Mouse (Mus musculus): Measurements from ENCODE around the gene Shmt2. TPM values are rescaled to one million over a fixed set of nuclear protein-coding genes. Genes with fewer than 3 reads are reported as not detected.
A peak's percentile ranks its signal among the peaks of the same experiment; 100 is the strongest.

Gene Shmt2
- 171 and 198 TPM in 2 replicates for polyA plus RNA-seq (2012; rRNA removed)

DNA sequence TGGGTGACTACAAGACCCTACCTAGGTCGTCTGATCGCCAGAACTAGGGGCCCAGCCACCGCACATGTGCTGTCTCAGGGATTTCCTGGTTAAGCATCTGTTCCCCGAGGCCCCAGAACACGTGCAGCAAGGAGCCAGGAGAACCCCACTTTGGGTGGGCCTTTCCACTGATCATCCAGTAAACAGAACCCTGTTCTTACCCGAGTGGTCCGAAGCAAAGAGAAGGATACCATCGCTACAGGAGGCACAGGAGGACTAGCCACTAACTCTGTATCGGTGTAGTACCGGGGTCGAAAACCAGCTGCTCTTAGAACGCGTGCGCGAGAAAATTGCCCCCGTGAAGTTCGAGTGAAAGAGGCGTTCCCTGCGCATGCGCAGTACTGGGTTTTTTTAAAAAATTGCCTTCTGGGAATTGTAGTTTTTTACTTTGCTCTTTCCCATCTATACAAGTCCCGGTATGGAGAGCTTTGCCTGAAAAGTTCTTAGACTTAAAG, at the start of gene Shmt2:
Gene Shmt2, minus strand, starts transcription at position 357 of the 494 bp plus-strand sequence.
- H3K4me1 ChIP-seq (replicated peaks; ENCODE audit: control insufficient read depth, insufficient read depth, low read length), result peaks cover 30% of the 10 kb centered on the region
- H3K27me3 ChIP-seq (ENCODE audit: control insufficient read depth, insufficient read depth, low read length), result peaks cover 10% of the 10 kb centered on the region; the same call in 1 of the 2 replicates
- TF ChIP-seq POLR2A (IDR thresholded peaks at IDR 0.05; ENCODE audit: control insufficient read depth, extremely low read depth, insufficient read depth, low read length, poor library complexity) (no peak), CTCF (IDR thresholded peaks at IDR 0.05; ENCODE audit: borderline replicate concordance, control insufficient read depth, extremely low read depth, insufficient read depth, low read length, poor library complexity) (0 out of 2 replicates have a peak, but pooled peaks have one; percentile 17)
- DNase-seq, result peak; percentile 81
- under 1% methylated on average over 21 of the region's 21 CpGs for WGBS
- peak within 1 kb of the TSS; percentile 65 for H3K4me3 ChIP-seq (ENCODE audit: control insufficient read depth, insufficient read depth, low read length)
- no peak within 1 kb of the TSS for H3K27ac ChIP-seq (ENCODE audit: control insufficient read depth, insufficient read depth, low read length)
- H3K36me3 ChIP-seq (ENCODE audit: control insufficient read depth, insufficient read depth, low read length), result no peaks in the 10 kb centered on the region

DNA sequence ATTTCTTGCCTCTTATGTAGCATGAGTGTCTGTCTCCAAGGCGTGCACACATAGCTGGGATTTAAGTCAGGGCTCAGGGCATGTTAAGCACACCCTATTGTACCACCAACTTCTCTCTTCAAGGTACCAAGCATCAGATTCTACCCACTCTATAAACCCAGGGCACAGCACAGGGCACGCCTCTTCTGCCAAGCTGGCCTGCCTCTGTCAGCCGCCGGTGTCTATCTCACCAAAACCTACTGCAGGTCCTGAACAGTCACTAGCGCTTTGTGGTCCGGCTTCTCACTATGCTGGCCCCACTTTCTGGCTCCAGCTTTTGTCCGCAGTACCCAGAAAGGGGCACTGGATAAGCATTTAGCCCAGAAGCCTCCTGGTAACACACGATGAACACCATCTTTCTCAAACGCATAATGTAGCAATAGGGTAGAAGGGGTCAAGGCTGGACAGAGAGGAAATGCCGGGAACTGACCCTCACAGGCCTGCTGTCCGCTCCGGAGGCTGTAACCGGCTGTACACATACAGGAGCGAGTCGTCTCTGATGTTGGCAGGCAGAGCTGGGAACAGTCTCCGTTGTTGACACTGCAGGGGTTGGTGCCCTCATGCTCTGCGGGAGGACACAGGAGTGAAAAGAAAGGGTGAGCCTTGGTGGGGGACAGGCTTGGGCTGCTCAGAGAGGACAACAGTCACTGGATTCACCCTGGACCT, 48.8 kb upstream of the Shmt2 start:
- TF ChIP-seq CTCF (IDR thresholded peaks at IDR 0.05; ENCODE audit: borderline replicate concordance, control insufficient read depth, extremely low read depth, insufficient read depth, low read length, poor library complexity), result no peak
- no peak for TF ChIP-seq POLR2A (IDR thresholded peaks at IDR 0.05; ENCODE audit: control insufficient read depth, extremely low read depth, insufficient read depth, low read length, poor library complexity)
- no peak for DNase-seq
- 97% methylated on average over 17 of the region's 17 CpGs for WGBS
- H3K27me3 ChIP-seq (ENCODE audit: control insufficient read depth, insufficient read depth, low read length), result no peaks in the 10 kb centered on the region
- no peak overlapping the region for H3K27ac ChIP-seq (ENCODE audit: control insufficient read depth, insufficient read depth, low read length)
- H3K4me3 ChIP-seq (ENCODE audit: control insufficient read depth, insufficient read depth, low read length), result no peak overlapping the region
- H3K4me1 ChIP-seq (replicated peaks; ENCODE audit: control insufficient read depth, insufficient read depth, low read length), result no peaks in the 10 kb centered on the region
- H3K36me3 ChIP-seq (ENCODE audit: control insufficient read depth, insufficient read depth, low read length), result no peaks in the 10 kb centered on the region

DNA sequence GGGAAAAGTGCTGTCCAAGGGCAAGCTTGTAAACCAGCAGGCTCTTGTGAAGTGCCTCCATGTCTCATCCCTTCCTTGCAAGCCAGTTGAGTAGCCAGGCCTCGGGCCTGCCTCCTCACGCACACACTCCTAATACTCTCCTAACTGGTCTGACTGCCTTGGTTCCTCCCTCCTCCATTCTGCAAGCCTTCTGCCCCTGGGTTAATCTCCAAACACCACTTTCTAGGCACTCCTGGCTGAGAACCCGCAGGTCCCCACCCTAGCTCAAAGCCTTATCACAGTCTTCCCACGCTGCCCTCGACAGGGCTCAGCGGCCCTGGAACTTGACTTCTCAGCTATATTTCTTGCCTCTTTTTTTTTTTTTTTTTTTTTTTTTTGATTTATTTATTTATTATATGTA, 48.1 kb upstream of the Shmt2 start:
- TF ChIP-seq POLR2A (IDR thresholded peaks at IDR 0.05; ENCODE audit: control insufficient read depth, extremely low read depth, insufficient read depth, low read length, poor library complexity) (no peak), CTCF (IDR thresholded peaks at IDR 0.05; ENCODE audit: borderline replicate concordance, control insufficient read depth, extremely low read depth, insufficient read depth, low read length, poor library complexity) (no peak)
- no peak overlapping the region for H3K27ac ChIP-seq (ENCODE audit: control insufficient read depth, insufficient read depth, low read length)
- no peaks in the 10 kb centered on the region for H3K4me1 ChIP-seq (replicated peaks; ENCODE audit: control insufficient read depth, insufficient read depth, low read length)
- no peak for DNase-seq
- H3K4me3 ChIP-seq (ENCODE audit: control insufficient read depth, insufficient read depth, low read length), result no peak overlapping the region
- no peaks in the 10 kb centered on the region for H3K36me3 ChIP-seq (ENCODE audit: control insufficient read depth, insufficient read depth, low read length)
- H3K27me3 ChIP-seq (ENCODE audit: control insufficient read depth, insufficient read depth, low read length), result no peaks in the 10 kb centered on the region
- WGBS, result 93% methylated on average over 6 of the region's 6 CpGs

DNA sequence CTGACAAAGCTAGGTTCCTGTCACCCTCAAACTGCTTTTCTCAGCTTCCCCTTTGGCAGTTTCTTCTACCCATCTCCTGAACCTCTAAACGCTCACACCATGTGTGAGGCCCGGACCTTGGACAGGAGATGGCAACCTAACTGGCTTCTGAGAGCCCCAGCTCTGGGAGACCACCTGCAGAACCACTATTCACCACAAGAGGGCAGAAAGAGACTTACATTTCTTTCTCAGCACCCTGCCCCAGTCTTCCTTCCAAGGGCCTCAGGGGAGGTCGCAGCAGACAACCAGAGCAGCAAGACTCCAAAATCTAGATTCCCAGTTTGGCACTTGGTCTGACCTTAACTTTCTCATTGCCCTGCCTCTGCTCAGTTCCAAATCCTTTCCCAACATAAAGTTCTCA, 47.2 kb upstream of the Shmt2 start:
- no peak overlapping the region for H3K4me3 ChIP-seq (ENCODE audit: control insufficient read depth, insufficient read depth, low read length)
- no peaks in the 10 kb centered on the region for H3K36me3 ChIP-seq (ENCODE audit: control insufficient read depth, insufficient read depth, low read length)
- WGBS, result 18% methylated on average over 3 of the region's 3 CpGs
- no peaks in the 10 kb centered on the region for H3K4me1 ChIP-seq (replicated peaks; ENCODE audit: control insufficient read depth, insufficient read depth, low read length)
- H3K27me3 ChIP-seq (ENCODE audit: control insufficient read depth, insufficient read depth, low read length), result no peaks in the 10 kb centered on the region
- no peak overlapping the region for H3K27ac ChIP-seq (ENCODE audit: control insufficient read depth, insufficient read depth, low read length)
- TF ChIP-seq POLR2A (IDR thresholded peaks at IDR 0.05; ENCODE audit: control insufficient read depth, extremely low read depth, insufficient read depth, low read length, poor library complexity) (no peak), CTCF (IDR thresholded peaks at IDR 0.05; ENCODE audit: borderline replicate concordance, control insufficient read depth, extremely low read depth, insufficient read depth, low read length, poor library complexity) (peak; percentile 74; the same call in 1 of the 2 replicates)
- DNase-seq, result peak; percentile 77

DNA sequence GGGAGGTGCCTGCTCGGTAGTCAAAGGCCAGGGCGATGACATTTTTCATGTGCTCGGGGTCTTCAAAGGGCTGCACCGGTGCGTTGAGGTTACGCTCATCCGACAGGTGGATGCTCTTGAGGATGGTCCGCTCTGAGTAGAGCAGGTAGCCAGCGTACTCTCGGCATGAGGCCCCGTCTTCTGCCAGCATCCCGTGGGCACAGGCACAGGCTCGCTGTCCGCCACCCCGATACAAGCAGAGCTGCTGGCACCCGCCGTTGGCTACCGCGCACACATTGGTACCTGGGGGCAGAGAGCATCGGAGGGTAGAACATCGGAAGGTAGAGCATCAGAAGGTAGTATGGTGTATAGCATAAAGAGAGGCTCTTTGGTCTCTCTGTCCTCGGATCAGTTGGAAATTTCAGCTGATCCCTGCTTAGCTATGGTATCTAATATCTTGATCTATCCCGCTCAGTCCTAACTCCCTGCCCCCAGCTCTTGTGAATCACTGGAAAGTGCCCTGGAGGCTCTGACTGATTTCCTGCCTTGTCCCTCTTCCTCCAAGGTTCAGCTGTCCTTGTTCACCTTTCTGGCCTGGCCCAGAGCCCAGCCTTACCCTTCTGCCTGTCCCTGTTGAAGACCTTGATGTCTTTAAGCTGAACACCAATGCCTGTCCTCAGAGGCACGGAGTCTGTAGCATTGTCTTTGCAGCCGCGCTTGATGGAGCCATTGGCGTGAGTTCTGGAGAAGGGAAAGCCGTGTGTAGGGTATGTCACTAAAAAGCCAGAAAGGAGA, 44.5 kb upstream of the Shmt2 start:
- Histone ChIP-seq H3K36me3 (ENCODE audit: control insufficient read depth, insufficient read depth, low read length) (no peaks in the 10 kb centered on the region), H3K4me3 (ENCODE audit: control insufficient read depth, insufficient read depth, low read length) (no peak overlapping the region), H3K4me1 (replicated peaks; ENCODE audit: control insufficient read depth, insufficient read depth, low read length) (no peaks in the 10 kb centered on the region; the same call in 1 of the 2 replicates), H3K27ac (ENCODE audit: control insufficient read depth, insufficient read depth, low read length) (no peak overlapping the region), H3K27me3 (ENCODE audit: control insufficient read depth, insufficient read depth, low read length) (no peaks in the 10 kb centered on the region)
- no peak for TF ChIP-seq CTCF (IDR thresholded peaks at IDR 0.05; ENCODE audit: borderline replicate concordance, control insufficient read depth, extremely low read depth, insufficient read depth, low read length, poor library complexity)
- TF ChIP-seq POLR2A (IDR thresholded peaks at IDR 0.05; ENCODE audit: control insufficient read depth, extremely low read depth, insufficient read depth, low read length, poor library complexity), result no peak
- WGBS, result 97% methylated on average over 28 of the region's 28 CpGs
- DNase-seq, result no peak

DNA sequence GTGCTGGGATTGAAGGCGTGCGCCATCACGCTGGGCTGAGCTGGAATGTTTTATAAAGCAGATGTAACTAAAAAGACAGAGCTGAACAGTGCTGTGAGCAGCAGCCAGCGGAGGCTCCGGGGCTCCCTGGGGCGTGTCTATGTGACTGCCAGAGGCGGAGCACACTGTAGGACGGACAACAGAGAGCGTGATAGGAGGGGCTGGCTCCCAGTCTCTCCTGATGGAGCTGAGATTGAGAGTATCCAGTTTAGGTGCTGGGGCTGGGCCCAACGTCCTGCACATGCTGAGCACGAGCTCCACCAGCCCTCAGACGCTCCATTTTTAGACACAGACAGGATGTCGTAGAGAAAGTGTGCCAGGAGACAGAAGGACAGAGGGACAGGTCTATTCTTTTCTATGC, 42.1 kb upstream of the Shmt2 start:
- H3K27me3 ChIP-seq (ENCODE audit: control insufficient read depth, insufficient read depth, low read length), result no peaks in the 10 kb centered on the region
- no peak for TF ChIP-seq CTCF (IDR thresholded peaks at IDR 0.05; ENCODE audit: borderline replicate concordance, control insufficient read depth, extremely low read depth, insufficient read depth, low read length, poor library complexity)
- no peak for TF ChIP-seq POLR2A (IDR thresholded peaks at IDR 0.05; ENCODE audit: control insufficient read depth, extremely low read depth, insufficient read depth, low read length, poor library complexity)
- 47% methylated on average over 13 of the region's 13 CpGs for WGBS
- no peaks in the 10 kb centered on the region; the same call in 1 of the 2 replicates for H3K4me1 ChIP-seq (replicated peaks; ENCODE audit: control insufficient read depth, insufficient read depth, low read length)
- no peak for DNase-seq
- no peak overlapping the region for H3K4me3 ChIP-seq (ENCODE audit: control insufficient read depth, insufficient read depth, low read length)
- no peaks in the 10 kb centered on the region for H3K36me3 ChIP-seq (ENCODE audit: control insufficient read depth, insufficient read depth, low read length)
- H3K27ac ChIP-seq (ENCODE audit: control insufficient read depth, insufficient read depth, low read length), result no peak overlapping the region
